Mouse (Mus musculus) left cerebral cortex, adult 2 months (tissue): ENCODE data around the gene Uhrf1bp1. TPM values are rescaled to one million over a fixed set of nuclear protein-coding genes. Genes with fewer than 3 reads are reported as not detected.

Experiments
- DNase-seq, 2 experiments: peaks; one replicate each; pipeline ENCODE4 v3.0.0; 2021 to 2022; ENCODE audit warnings: low spot score in 2 of 2, mixed read lengths in 1 of 2; ENCODE audit errors: extremely low spot score in 1 of 2
- H3K27ac ChIP-seq: fragments of 200-600 bp; 2 replicates; pipeline ENCODE4 v1.8.1; 2022
- H3K4me3 ChIP-seq: fragments of 200-600 bp; 2 replicates; pipeline ENCODE4 v1.8.1; 2022
- CTCF ChIP-seq: fragments of 200-600 bp; IDR thresholded peaks from 2 replicates; pipeline ENCODE4 v1.8.1; 2022; ENCODE audit warnings: antibody characterized with exemption, mild to moderate bottlenecking, moderate library complexity
- intact Hi-C: fragments of 180-260 bp; cut with DNase I; formaldehyde crosslinking; loops from one replicate; pipeline ENCODE4 v1.15.1; 2025
- total RNA-seq, 2 experiments: library from RNA; stranded (reverse); gene quantifications; 2 replicates each; pipeline ENCODE4 v1.2.3; 2021

Uhrf1bp1 gene
- total RNA-seq, 2 experiments from 2014 or later = 20.3 to 20.8 TPM

DNA sequence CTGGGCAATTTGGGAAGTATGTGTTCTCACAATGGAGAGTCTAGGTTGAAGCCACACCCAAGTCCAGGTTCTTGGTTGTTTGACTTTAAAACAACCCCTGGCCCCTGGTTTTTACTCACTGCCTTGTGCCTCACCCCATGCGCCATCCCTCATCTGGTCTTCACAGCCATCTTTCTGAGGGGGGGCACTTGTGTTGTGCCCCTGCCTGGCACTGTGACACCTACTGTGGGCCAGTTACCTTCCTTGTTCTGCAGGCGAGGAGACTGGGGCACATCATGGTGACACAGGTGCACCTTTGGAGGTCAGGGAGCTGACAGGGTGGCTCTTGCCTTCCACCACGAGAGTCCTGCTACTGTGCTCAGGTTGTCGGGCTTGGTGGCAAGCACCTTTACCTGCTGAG is 85.9 kb downstream of the Uhrf1bp1 start:
- DNase-seq = no peak
- no peak for TF ChIP-seq CTCF
- Histone ChIP-seq H3K27ac (no peak overlapping the region), H3K4me3 (no peak overlapping the region)
- intact Hi-C loops = no loop called here

DNA sequence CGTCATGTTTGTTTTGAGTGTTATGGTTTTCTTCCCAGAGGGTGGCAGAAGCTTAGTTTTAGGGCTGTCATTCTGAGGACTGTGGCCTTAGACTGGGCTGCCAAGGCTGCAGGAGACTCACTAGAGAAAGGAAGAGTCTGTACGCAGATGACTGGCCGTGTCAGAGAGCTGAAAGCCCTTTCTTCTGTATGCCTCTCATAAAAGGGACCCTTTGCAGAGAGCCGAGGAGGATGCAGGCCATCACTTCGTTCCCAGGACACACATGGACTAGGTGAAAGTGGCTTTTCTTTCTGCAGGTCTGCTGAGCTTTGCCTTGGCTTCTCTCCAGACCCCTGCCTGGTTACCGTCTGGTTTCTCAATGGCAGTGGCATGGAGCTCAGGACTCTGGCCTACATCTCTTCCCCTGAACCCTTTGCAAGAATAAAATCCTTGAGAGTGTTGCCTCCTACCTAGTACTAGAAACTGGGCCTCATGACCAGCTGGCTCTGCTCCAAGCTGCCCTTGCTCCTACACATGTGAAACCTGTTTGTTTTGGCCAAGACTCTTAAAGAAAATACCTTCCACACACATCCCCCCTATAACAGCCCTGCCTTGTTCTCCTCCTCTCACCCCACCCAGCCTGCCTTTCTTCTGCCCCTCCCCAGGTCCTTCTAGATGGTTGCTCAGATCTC is 89.4 kb downstream of the Uhrf1bp1 start:
- H3K4me3 ChIP-seq = no peak overlapping the region
- H3K27ac ChIP-seq = peak overlapping the region; percentile 21; the same call in 1 of the 2 replicates
- intact Hi-C loops = no loop called here
- DNase-seq = no peak
- TF ChIP-seq CTCF = no peak

DNA sequence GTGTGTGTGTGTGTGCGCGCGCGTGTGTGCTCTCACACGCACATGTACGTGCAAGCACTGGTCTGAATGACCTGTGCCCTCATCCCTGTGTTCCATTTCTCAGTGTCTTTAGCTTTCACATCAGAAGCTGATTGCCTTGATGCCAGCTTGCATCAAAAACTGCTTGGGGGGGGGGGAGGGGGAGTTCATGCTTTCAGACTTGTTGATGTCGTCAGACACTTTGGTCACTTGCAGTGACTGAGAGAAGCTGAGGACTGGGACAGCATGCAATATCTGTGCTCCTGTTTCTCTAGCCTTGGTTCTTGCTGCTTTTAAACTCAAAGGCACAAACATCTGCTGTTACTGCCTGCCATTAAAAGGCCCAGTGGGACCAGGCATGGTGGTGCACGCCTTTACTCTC is 90.1 kb downstream of the Uhrf1bp1 start:
- no peak overlapping the region for H3K27ac ChIP-seq
- no peak for TF ChIP-seq CTCF
- intact Hi-C loops = no loop called here
- H3K4me3 ChIP-seq = no peak overlapping the region
- DNase-seq = no peak

DNA sequence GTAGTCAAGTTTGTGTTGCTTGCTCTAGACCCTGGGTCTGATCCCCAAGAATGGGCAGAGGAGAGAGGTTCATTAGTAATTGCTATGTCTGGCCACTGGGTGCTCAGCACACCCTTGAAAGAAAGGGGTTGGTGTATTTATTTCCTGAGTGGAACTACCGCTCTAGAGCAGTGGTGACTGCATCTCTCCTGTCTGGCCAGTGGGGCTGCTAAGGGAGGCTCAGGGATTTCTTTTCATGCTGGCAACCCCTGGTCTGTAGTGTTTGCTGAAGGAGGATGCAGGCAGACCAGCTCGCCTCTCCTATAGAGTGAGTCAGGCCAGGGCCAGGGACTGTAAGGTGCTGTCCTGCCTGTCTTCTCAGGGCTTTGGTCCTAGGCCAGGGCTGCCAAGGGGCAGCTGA is 90.9 kb downstream of the Uhrf1bp1 start:
- intact Hi-C loops = no loop called here
- DNase-seq = no peak
- Histone ChIP-seq H3K4me3 (no peak overlapping the region), H3K27ac (no peak overlapping the region)
- TF ChIP-seq CTCF = no peak

Other genes with a start within 250 kb of the Uhrf1bp1 start
- gene Nudt3, start 232.9 kb upstream of the Uhrf1bp1 start, total RNA-seq = 100 to 1,000 TPM; 550 to 603 TPM
- 1 to 10 TPM in 1 of 2 experiments, not detected in 1; 2.0 TPM for gene RPS10-NUDT3, start 221.2 kb upstream of the Uhrf1bp1 start, total RNA-seq
- gene Rps10, start 219.8 kb upstream of the Uhrf1bp1 start, total RNA-seq = 100 to 1,000 TPM; 444 to 464 TPM
- gene Pacsin1, start 200.9 kb upstream of the Uhrf1bp1 start, total RNA-seq = 100 to 1,000 TPM; 436 to 459 TPM
- gene Spdef, start 127.5 kb upstream of the Uhrf1bp1 start, total RNA-seq = under 1 TPM in 1 of 2 experiments, not detected in 1; 0.48 TPM
- gene D17Wsu92e, start 35.8 kb upstream of the Uhrf1bp1 start, total RNA-seq = 100 to 1,000 TPM; 219 to 228 TPM
- 10 to 100 TPM; 43.4 to 49.8 TPM for gene Snrpc, start 18.3 kb upstream of the Uhrf1bp1 start, total RNA-seq
- 10 to 100 TPM; 36.6 to 54.9 TPM for gene Anks1, start 52.9 kb downstream of the Uhrf1bp1 start, total RNA-seq
- gene Taf11, start 53.4 kb downstream of the Uhrf1bp1 start, total RNA-seq = 10 to 100 TPM; 45.6 to 51.1 TPM
- gene Tcp11, start 224.2 kb downstream of the Uhrf1bp1 start, total RNA-seq = under 1 TPM; 0.61 to 0.88 TPM